Mouse (Mus musculus) megakaryocyte, adult 5-6 weeks (primary cell): ENCODE results near the gene Abcc6. TPM values are rescaled to one million over a fixed set of nuclear protein-coding genes. Genes with fewer than 3 reads are reported as not detected.
"Not testable (repeated sequence)": the region's sequence is repeated elsewhere in the genome, so short reads cannot be mapped to it uniquely, and the experiment has no call there.

Source experiments
- ATAC-seq: 2 replicates; pipeline ENCODE4 v1.8.0; 2016; ENCODE audit warnings: mild to moderate bottlenecking, inconsistent platforms; ENCODE audit not compliant: poor library complexity, severe bottlenecking
- total RNA-seq, 2 experiments: library from RNA; stranded (forward) in 1 of 2; stranded (reverse) in 1 of 2; fragments of 153-499, 151-499 nt in 1 of 2; fragments of 221-1000, 200-1000 nt in 1 of 2; gene quantifications; 2 replicates each; pipeline versions ENCODE4 v1.2.3 to v1.2.4; 2015 to 2017

Abcc6 gene
- total RNA-seq, 2 experiments from 2014 or later, result not detected

- no peak for ATAC-seq
These were observed 88.1 kb downstream of the Abcc6 start for GRCm38 (mm10) chr7:45941986-45942385.

DNA sequence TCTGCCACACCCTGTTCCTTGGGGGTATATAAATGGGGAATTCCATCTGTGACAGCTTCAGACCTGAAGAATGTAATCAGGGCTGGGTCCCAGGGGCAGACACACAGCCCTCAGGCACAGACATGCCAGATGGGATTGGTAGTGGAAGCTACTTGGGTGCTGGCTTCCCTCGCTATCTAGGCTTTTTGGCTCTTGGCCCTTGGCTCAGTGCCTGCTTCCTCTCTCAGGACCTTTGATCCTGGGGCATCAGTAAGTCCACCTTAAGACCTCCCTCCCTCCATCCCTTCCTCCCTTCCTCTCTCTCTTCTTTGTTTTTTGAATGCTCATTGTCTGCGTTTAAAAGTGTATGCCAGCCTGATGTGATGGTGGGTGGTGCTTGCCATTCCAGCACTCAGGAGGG is 90.3 kb downstream of the Abcc6 start:
- ATAC-seq, result no peak

- peak; percentile 94 for ATAC-seq
These were observed 95.0 kb downstream of the Abcc6 start for GRCm38 (mm10) chr7:45935114-45935513.

- not testable (repeated sequence) for ATAC-seq
These were observed 96.3 kb downstream of the Abcc6 start for GRCm38 (mm10) chr7:45933766-45934165.

GRCm38 (mm10) chr7:45929688-45930087 is 100.4 kb downstream of the Abcc6 start:
- ATAC-seq, result no peak

DNA sequence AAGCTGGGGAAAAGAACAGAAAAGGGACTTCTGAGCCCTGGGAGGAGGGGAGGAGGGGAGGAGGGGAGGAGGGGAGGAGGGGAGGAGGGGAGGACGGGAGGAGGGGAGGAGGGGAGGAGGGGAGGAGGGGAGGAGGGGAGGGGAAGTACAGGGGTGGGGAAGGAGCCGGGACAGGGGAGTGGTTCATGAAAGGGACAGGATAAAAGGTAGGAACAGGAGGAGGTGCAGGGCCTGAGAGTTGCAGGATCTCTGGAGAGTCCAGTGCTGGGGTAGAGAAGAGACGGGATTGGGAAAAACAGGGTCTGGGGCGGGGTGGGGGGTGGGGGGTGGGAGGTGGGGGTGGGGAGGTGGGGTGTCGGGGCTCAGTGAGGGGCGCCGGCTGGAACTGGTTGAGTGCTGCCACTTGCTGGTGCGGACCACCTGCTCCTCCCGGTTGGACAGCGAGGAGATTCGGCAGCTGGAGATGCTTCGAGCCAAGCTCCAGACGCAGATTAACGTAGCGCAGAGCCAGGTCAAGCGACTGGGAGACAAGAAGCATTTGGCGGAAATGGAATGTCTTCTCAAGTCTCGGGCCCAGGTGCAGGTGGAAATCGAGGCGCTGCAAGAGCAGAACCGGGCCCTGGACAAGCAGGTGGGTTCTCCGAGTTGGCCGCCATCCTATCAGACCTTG is 101.3 kb downstream of the Abcc6 start:
- ATAC-seq, result no peak

GRCm38 (mm10) chr7:45924429-45924816 is 105.7 kb downstream of the Abcc6 start:
- ATAC-seq, result no peak

- ATAC-seq, result peak; percentile 28
These were observed 106.2 kb downstream of the Abcc6 start, which contains the start of gene Ccdc114 for GRCm38 (mm10) chr7:45923762-45924428. Ccdc114 (plus strand) TSS chr7:45924072.

- ATAC-seq, result peak; percentile 72
These were observed 107.0 kb downstream of the Abcc6 start for GRCm38 (mm10) chr7:45922928-45923761.

DNA sequence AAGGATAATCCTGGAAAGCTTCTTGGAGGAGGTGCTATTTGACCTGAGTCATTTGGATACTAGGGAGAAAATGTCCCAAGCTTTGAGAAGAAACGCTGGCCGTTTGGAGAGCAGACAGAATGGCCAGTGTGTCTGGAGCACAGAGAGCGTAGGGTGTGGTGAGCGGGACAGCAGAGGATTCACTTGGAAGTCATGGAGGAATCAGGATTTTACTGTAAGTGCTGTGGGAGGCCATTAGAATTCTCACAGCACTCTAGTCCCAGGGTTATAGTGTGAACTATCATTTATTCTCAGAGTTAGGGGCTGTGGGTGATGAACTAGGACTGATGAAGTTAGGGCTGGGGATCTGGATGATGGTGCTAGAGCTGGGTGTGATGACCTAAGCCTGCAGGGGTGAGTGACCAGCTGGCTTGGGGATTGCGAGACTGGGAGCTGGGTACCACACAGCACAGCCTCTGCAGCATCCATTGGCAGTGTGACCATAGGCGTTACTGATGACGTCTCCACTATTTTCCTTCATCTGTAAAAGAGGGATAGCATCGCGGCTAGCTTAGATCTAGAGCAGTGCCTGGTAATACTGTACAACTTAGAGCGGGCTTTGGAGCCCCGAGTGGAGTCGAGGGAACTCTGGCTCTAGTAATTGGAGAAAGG is 108.0 kb downstream of the Abcc6 start:
- ATAC-seq, result no peak

GRCm38 (mm10) chr7:45921242-45921621 is 108.9 kb downstream of the Abcc6 start, which contains the start of gene Emp3:
Emp3 (minus strand) TSS chr7:45921404.
- peak; percentile 17 for ATAC-seq

GRCm38 (mm10) chr7:45920583-45921241 is 109.4 kb downstream of the Abcc6 start:
- ATAC-seq, result no peak

GRCm38 (mm10) chr7:45919761-45920160 is 110.3 kb downstream of the Abcc6 start:
- no peak for ATAC-seq

DNA sequence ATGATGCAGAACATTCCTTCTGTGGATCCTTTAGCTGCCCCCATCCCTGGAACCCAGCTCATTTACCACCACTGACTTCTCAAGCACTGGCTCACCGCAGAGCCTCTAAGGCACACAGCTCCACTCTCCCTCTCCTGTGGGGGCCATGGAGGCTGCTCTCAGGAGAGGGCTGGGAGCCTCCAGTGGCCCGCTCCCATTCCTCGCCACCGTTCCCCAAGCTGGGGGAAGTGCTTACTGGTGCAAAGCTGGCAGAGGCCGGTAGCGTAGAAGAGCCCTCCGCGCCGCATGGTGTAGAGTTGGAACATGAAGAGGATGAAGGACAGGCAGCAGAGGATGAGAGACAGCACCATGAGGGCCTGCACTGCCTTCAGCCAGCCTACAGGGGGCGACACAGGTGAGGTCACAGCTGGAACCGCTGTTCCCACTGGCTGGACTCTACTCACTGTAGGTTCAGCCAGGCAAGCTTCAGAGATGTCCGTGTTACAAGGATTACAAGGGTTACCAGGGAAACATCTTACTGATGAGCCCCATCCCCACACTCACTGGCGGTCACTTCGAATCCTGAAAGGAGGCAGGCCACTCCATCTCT is 110.9 kb downstream of the Abcc6 start:
- no peak for ATAC-seq

DNA sequence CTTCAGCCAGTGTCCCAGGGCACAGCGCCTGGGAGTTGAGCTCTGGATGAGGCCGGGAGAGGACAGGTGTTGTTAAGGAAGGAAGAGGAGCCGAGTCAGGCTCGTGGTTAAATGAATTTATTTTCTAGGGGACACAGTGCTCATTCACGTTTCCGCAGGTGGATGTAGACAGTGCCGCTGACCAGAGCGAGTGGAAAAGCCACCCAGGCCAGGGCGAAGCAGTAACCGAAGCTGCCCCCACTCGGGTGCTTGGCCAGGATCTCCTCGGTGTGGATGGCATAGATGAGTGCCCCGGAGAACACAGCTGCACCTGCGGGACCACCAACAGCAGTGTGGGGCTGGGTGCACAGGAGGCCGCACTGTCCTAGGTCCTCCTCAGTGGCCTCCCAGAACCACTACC is 112.2 kb downstream of the Abcc6 start:
- no peak for ATAC-seq

Other genes starting within 250 kb of the Abcc6 start
- gene Lmtk3, start 246.6 kb downstream of the Abcc6 start, total RNA-seq (2015), result 0.09 TPM in 1 of 2 replicates, not detected in the other
- not detected in 2 replicates for gene Lmtk3, start 246.6 kb downstream of the Abcc6 start, total RNA-seq (2017)
- not detected in 2 replicates for gene Sult2b1, start 245.6 kb downstream of the Abcc6 start, total RNA-seq (2015)
- not detected in 2 replicates for gene Sult2b1, start 245.6 kb downstream of the Abcc6 start, total RNA-seq (2017)
- 23.9 and 28.1 TPM in 2 replicates for gene Cyth2, start 215.7 kb downstream of the Abcc6 start, total RNA-seq (2015)
- gene Cyth2, start 215.7 kb downstream of the Abcc6 start, total RNA-seq (2017), result 41.4 and 44.2 TPM in 2 replicates
- gene Kcnj14, start 205.5 kb downstream of the Abcc6 start, total RNA-seq (2015), result not detected in 2 replicates
- 0.16 TPM in 1 of 2 replicates, not detected in the other for gene Kcnj14, start 205.5 kb downstream of the Abcc6 start, total RNA-seq (2017)
- 3.5 and 6.5 TPM in 2 replicates for gene Grwd1, start 199.4 kb downstream of the Abcc6 start, total RNA-seq (2015)
- gene Grwd1, start 199.4 kb downstream of the Abcc6 start, total RNA-seq (2017), result 2.6 and 3.9 TPM in 2 replicates
- 144 and 148 TPM in 2 replicates for gene Kdelr1, start 157.5 kb downstream of the Abcc6 start, total RNA-seq (2015)
- 70.0 and 72.5 TPM in 2 replicates for gene Kdelr1, start 157.5 kb downstream of the Abcc6 start, total RNA-seq (2017)
- gene Grin2d, start 151.9 kb downstream of the Abcc6 start, total RNA-seq (2015), result 0.14 and 0.16 TPM in 2 replicates
- gene Grin2d, start 151.9 kb downstream of the Abcc6 start, total RNA-seq (2017), result 0.04 and 0.07 TPM in 2 replicates
- gene Syngr4, start 133.6 kb downstream of the Abcc6 start, total RNA-seq (2015), result 1.2 and 1.4 TPM in 2 replicates
- not detected in 2 replicates for gene Syngr4, start 133.6 kb downstream of the Abcc6 start, total RNA-seq (2017)
- gene Tmem143, start 133.4 kb downstream of the Abcc6 start, total RNA-seq (2015), result 1.9 and 8.0 TPM in 2 replicates
- 5.8 TPM in 2 replicates for gene Tmem143, start 133.4 kb downstream of the Abcc6 start, total RNA-seq (2017)
- 661 and 761 TPM in 2 replicates for gene Emp3, start 108.9 kb downstream of the Abcc6 start, total RNA-seq (2015)
- 564 and 565 TPM in 2 replicates for gene Emp3, start 108.9 kb downstream of the Abcc6 start, total RNA-seq (2017)
- 0.84 and 3.3 TPM in 2 replicates for gene Ccdc114, start 106.2 kb downstream of the Abcc6 start, total RNA-seq (2015)
- 3.2 and 3.4 TPM in 2 replicates for gene Ccdc114, start 106.2 kb downstream of the Abcc6 start, total RNA-seq (2017)
- 11.9 and 12.5 TPM in 2 replicates for gene Nomo1, start 3.4 kb upstream of the Abcc6 start, total RNA-seq (2015)
- gene Nomo1, start 3.4 kb upstream of the Abcc6 start, total RNA-seq (2017), result 15.4 and 16.9 TPM in 2 replicates
- not detected in 2 replicates for gene Kcnj11, start 70.5 kb upstream of the Abcc6 start, total RNA-seq (2015)
- gene Kcnj11, start 70.5 kb upstream of the Abcc6 start, total RNA-seq (2017), result not detected in 2 replicates
- gene Abcc8, start 149.7 kb upstream of the Abcc6 start, total RNA-seq (2015), result not detected in 2 replicates
- gene Abcc8, start 149.7 kb upstream of the Abcc6 start, total RNA-seq (2017), result 0.04 TPM in 1 of 2 replicates, not detected in the other
- 0.13 TPM in 1 of 2 replicates, not detected in the other for gene Ush1c, start 208.2 kb upstream of the Abcc6 start, total RNA-seq (2015)
- not detected in 2 replicates for gene Ush1c, start 208.2 kb upstream of the Abcc6 start, total RNA-seq (2017)
- not detected in 2 replicates for gene Otog, start 210.7 kb upstream of the Abcc6 start, total RNA-seq (2015)
- gene Otog, start 210.7 kb upstream of the Abcc6 start, total RNA-seq (2017), result not detected in 2 replicates